Mouse (Mus musculus): ENCODE results near the gene Acap2. TPM values are rescaled to one million over a fixed set of nuclear protein-coding genes. Genes with fewer than 3 reads are reported as not detected.

Gene Acap2
- polyA plus RNA-seq, 1 experiment: 53.1 TPM

DNA sequence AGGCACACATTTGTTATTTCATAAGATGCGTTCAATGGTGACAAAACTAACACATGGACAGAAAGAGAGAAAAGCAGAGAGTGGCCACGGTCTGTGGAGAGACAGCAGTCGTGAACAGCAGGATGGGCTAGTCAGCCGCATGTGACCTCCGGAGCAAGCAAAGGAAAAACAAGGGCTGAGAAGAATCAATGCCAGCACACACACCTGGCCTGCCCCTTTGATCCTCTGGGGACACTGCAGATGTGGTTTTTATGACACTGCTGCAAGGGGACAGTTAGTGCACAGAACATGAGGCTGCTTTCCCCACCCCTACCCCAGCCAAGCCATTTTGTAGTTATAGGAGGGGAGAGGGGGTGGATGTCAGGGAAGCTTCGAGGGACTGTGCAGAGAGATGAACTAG is 152.9 kb downstream of the Acap2 start:
- Histone ChIP-seq H3K27ac (ENCODE audit: insufficient read depth, low read length) (no peak overlapping the region), H3K4me1 (ENCODE audit: control insufficient read depth, insufficient read depth, low read length) (peaks cover 4% of the 10 kb centered on the region; the same call in 1 of the 2 replicates), H3K4me3 (ENCODE audit: insufficient read depth, low read length) (no peak overlapping the region)
- TF ChIP-seq POLR2A (IDR thresholded peaks at IDR 0.05; ENCODE audit: extremely low read depth, insufficient read depth, low read length) (no peak), CTCF (IDR thresholded peaks at IDR 0.05; ENCODE audit: extremely low read depth, insufficient read depth, low read length) (no peak)

DNA sequence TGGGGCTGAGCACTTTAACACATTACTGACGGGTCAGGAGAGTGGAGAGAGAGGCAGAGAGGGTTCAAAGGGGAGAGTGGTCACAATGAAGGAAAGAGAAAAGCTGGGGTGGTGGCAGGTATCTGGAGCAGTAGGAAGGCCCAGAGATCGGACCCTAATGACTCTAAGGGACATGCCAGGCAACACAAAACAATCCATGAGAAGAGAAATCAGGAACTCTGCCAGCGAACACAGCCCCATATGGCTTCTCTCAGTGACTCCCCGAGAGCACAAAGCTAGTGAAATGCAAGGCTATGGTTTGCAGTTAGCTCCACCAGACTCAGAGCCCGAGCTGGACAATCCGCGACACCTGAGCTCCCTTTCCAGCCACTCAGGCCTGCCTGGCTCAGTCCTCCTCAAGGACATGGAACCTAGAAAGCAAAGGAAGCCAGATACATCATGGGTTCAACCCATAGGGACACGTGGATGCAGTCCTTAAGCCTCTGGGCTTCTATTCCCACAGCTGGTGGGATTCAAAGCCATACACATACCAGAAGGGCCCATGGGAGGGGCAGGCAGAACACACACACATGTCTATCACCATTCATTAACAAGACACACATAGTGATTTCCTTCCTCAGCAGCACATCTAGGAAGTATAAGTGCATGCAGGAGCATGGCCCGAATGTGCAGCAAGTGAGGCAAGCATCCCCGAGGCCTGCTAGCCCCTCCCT is 153.7 kb downstream of the Acap2 start:
- Histone ChIP-seq H3K27ac (ENCODE audit: insufficient read depth, low read length) (no peak overlapping the region), H3K4me3 (ENCODE audit: insufficient read depth, low read length) (no peak overlapping the region), H3K4me1 (ENCODE audit: control insufficient read depth, insufficient read depth, low read length) (peaks cover 4% of the 10 kb centered on the region; the same call in 1 of the 2 replicates)
- TF ChIP-seq POLR2A (IDR thresholded peaks at IDR 0.05; ENCODE audit: extremely low read depth, insufficient read depth, low read length) (no peak), CTCF (IDR thresholded peaks at IDR 0.05; ENCODE audit: extremely low read depth, insufficient read depth, low read length) (no peak)

DNA sequence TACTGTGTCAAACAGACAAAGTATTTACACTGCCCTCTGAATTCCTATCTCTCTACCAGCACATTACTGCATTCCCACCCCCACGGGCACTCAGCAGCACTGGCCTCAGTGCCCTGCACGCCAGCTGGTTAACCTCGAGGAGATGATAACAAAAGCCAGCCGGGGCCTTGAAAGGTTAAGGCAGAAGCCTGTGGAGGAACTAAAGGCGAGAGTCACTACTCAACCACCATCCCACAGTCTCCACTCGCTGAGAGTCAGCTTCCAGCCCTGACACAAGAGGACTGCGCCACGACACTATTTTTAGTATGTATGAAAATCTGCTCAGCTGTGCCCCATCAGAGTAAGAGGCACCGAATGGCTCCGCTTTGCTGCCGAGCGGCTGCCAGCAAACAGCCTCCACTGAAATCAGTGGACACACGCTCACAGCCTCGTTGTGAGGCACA is 154.8 kb downstream of the Acap2 start:
- Histone ChIP-seq H3K27ac (ENCODE audit: insufficient read depth, low read length) (no peak overlapping the region), H3K4me3 (ENCODE audit: insufficient read depth, low read length) (no peak overlapping the region), H3K4me1 (ENCODE audit: control insufficient read depth, insufficient read depth, low read length) (peaks cover 4% of the 10 kb centered on the region; the same call in 1 of the 2 replicates)
- TF ChIP-seq CTCF (IDR thresholded peaks at IDR 0.05; ENCODE audit: extremely low read depth, insufficient read depth, low read length) (no peak), POLR2A (IDR thresholded peaks at IDR 0.05; ENCODE audit: extremely low read depth, insufficient read depth, low read length) (no peak)

DNA sequence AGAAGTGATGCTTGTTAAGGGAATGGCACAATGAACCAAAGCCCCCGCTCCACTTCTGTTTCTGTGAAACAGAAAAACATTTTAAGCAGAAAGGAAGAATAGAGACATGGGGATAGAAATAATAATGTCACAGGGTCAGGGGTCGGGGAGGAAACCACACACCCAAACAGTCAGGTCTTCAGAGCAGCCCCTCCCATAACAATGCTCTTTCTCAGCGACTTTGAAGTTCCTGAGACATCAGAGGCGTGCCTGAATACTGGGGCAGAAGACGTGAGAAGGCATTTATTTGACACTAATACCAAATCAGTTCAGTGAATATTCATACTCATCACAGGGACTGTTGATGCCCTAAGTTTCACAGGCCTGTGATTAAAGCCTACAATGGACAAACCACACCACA is 155.8 kb downstream of the Acap2 start:
- no peak for TF ChIP-seq POLR2A (IDR thresholded peaks at IDR 0.05; ENCODE audit: extremely low read depth, insufficient read depth, low read length)
- no peak for TF ChIP-seq CTCF (IDR thresholded peaks at IDR 0.05; ENCODE audit: extremely low read depth, insufficient read depth, low read length)
- H3K4me1 ChIP-seq (ENCODE audit: control insufficient read depth, insufficient read depth, low read length): peaks cover 4% of the 10 kb centered on the region; the same call in 1 of the 2 replicates
- no peak overlapping the region for H3K4me3 ChIP-seq (ENCODE audit: insufficient read depth, low read length)
- H3K27ac ChIP-seq (ENCODE audit: insufficient read depth, low read length): no peak overlapping the region

DNA sequence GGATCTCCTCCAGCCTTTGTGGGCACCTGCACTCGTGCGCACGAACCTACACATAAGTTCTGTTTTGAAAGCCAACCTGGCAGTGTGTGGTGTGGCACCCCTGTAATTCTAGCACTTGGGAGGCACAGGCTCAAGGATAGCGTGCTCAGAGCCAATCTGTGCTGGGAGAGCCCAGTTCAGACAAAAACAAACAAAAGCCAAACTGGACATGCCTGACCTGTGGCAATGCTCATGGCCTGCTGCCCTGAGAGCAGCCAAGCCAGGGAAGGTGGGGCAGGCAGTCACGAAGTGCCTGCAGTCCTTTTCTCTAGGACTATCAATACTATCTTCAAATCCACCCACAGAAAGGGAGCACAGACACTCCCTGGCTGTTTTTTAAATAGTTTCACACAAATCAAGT is 157.9 kb downstream of the Acap2 start:
- TF ChIP-seq POLR2A (IDR thresholded peaks at IDR 0.05; ENCODE audit: extremely low read depth, insufficient read depth, low read length) (no peak), CTCF (IDR thresholded peaks at IDR 0.05; ENCODE audit: extremely low read depth, insufficient read depth, low read length) (no peak)
- Histone ChIP-seq H3K27ac (ENCODE audit: insufficient read depth, low read length) (no peak overlapping the region), H3K4me1 (ENCODE audit: control insufficient read depth, insufficient read depth, low read length) (peaks cover 4% of the 10 kb centered on the region; the same call in 1 of the 2 replicates), H3K4me3 (ENCODE audit: insufficient read depth, low read length) (no peak overlapping the region)

Other genes starting within 250 kb of the Acap2 start
- gene Xxylt1, start 119.8 kb downstream of the Acap2 start, polyA plus RNA-seq (2012; rRNA removed): 15.3 and 16.2 TPM in 2 replicates
- 62.2 and 64.2 TPM in 2 replicates for gene Ppp1r2, start 74.0 kb upstream of the Acap2 start, polyA plus RNA-seq (2012; rRNA removed)
- 224 and 296 TPM in 2 replicates for gene Apod, start 113.6 kb upstream of the Acap2 start, polyA plus RNA-seq (2012; rRNA removed)
- 140 and 145 TPM in 2 replicates for gene Bdh1, start 221.0 kb upstream of the Acap2 start, polyA plus RNA-seq (2012; rRNA removed)